Mouse (Mus musculus) MEL (cell line): ENCODE measurements at regions not wholly inside any gene's neighbourhood (a gene's known extent, or its start where the extent isn't known, plus 50 kb on each side); places are given as distances from the start of the nearest gene placed in this dataset.

Experiments used
- CTCF ChIP-seq, 3 experiments: IDR thresholded peaks in 2 of 3; conservative IDR thresholded peaks in 1 of 3; 2 replicates each; pipeline ENCODE4 v1.5.1; 2011 to 2012; ENCODE audit warnings: low read length in 3 of 3, low read depth in 2 of 3, mild to moderate bottlenecking in 2 of 3, improper control_type of control experiment in 1 of 3, inconsistent platforms in 1 of 3, mixed read lengths in 1 of 3, moderate library complexity in 1 of 3; ENCODE audit not compliant: control insufficient read depth in 1 of 3, insufficient read depth in 1 of 3, poor library complexity in 1 of 3, severe bottlenecking in 1 of 3
- E2F4 ChIP-seq: IDR thresholded peaks from 2 replicates; pipeline ENCODE4 v1.6.1; 2011; ENCODE audit warnings: low read depth, low read length, improper control_type of control experiment, borderline replicate concordance
- ELF1 ChIP-seq: IDR thresholded peaks from 2 replicates; pipeline ENCODE4 v1.6.1; 2014; ENCODE audit warnings: low read depth, mild to moderate bottlenecking, inconsistent platforms, low read length, improper control_type of control experiment, moderate library complexity
- EP300 ChIP-seq, 2 experiments: IDR thresholded peaks; 2 replicates each; pipeline ENCODE4 v1.6.1; 2011; ENCODE audit warnings: improper control_type of control experiment in 2 of 2, low read length in 2 of 2, low read depth in 1 of 2, mild to moderate bottlenecking in 1 of 2
- MAX ChIP-seq: IDR thresholded peaks from 2 replicates; pipeline ENCODE4 v1.6.1; 2011; ENCODE audit warnings: low read length, improper control_type of control experiment
- MEF2A ChIP-seq: IDR thresholded peaks from 2 replicates; pipeline ENCODE4 v1.6.1; 2014; ENCODE audit warnings: low read depth, mild to moderate bottlenecking, inconsistent platforms, low read length, improper control_type of control experiment; ENCODE audit not compliant: poor library complexity, insufficient replicate concordance, severe bottlenecking; ENCODE audit errors: extremely low read depth
- MYB ChIP-seq: IDR thresholded peaks from 2 replicates; pipeline ENCODE4 v1.6.1; 2011; ENCODE audit warnings: mild to moderate bottlenecking, low read depth, low read length, improper control_type of control experiment
- POLR2A ChIP-seq, 2 experiments: IDR thresholded peaks; 2 replicates each; pipeline ENCODE4 v1.6.1; 2011 to 2012; ENCODE audit warnings: low read length in 2 of 2, mild to moderate bottlenecking in 2 of 2, control low read depth in 1 of 2, improper control_type of control experiment in 1 of 2, low read depth in 1 of 2, moderate library complexity in 1 of 2; ENCODE audit not compliant: control insufficient read depth in 1 of 2, insufficient read depth in 1 of 2, poor library complexity in 1 of 2
- POLR2AphosphoS5 ChIP-seq: IDR thresholded peaks from 2 replicates; pipeline ENCODE4 v1.6.1; 2012; ENCODE audit warnings: low read depth, borderline replicate concordance, mild to moderate bottlenecking, inconsistent platforms, low read length, moderate library complexity, mixed read lengths
- RCOR1 ChIP-seq: IDR thresholded peaks from 2 replicates; pipeline ENCODE4 v1.6.1; 2012; ENCODE audit warnings: low read depth, mild to moderate bottlenecking, inconsistent platforms, low read length, improper control_type of control experiment
- USF2 ChIP-seq, 2 experiments: IDR thresholded peaks; 2 replicates each; pipeline ENCODE4 v1.6.1; 2011 to 2012; ENCODE audit warnings: improper control_type of control experiment in 2 of 2, low read length in 2 of 2, borderline replicate concordance in 1 of 2, inconsistent platforms in 1 of 2, low read depth in 1 of 2, mild to moderate bottlenecking in 1 of 2; ENCODE audit not compliant: insufficient read depth in 1 of 2
- ZC3H11A ChIP-seq: IDR thresholded peaks from 2 replicates; pipeline ENCODE4 v1.6.1; 2012; ENCODE audit warnings: low read depth, mild to moderate bottlenecking, inconsistent platforms, low read length, improper control_type of control experiment
- ZKSCAN1 ChIP-seq: IDR thresholded peaks from 2 replicates; pipeline ENCODE4 v1.6.1; 2012; ENCODE audit warnings: low read depth, mild to moderate bottlenecking, inconsistent platforms, low read length, improper control_type of control experiment, moderate library complexity

- TF ChIP-seq MAX = no peak
- TF ChIP-seq MEF2A = no peak
- no peak for TF ChIP-seq CTCF (IDR thresholded peaks at IDR 0.05 in 2 of 3, conservative IDR thresholded peaks at IDR 0.05 in 1 of 3; ENCODE audit: control insufficient read depth in 1 of 3, insufficient read depth in 1 of 3, low read depth in 2 of 3, low read length in 3 of 3, poor library complexity in 1 of 3, severe bottlenecking in 1 of 3)
- no peak for TF ChIP-seq EP300 (IDR thresholded peaks at IDR 0.05; ENCODE audit: low read depth in 1 of 2, low read length in 2 of 2)
- TF ChIP-seq MYB = no peak
- no peak for TF ChIP-seq ZC3H11A
- TF ChIP-seq ELF1 = no peak
- TF ChIP-seq USF2 (IDR thresholded peaks at IDR 0.05; ENCODE audit: borderline replicate concordance in 1 of 2, insufficient read depth in 1 of 2, low read depth in 1 of 2, low read length in 2 of 2) = no peak
- no peak for TF ChIP-seq POLR2A (IDR thresholded peaks at IDR 0.05; ENCODE audit: control insufficient read depth in 1 of 2, insufficient read depth in 1 of 2, low read depth in 1 of 2, low read length in 2 of 2, poor library complexity in 1 of 2)
- TF ChIP-seq RCOR1 = no peak
- TF ChIP-seq E2F4 = no peak
- no peak for TF ChIP-seq POLR2AphosphoS5
- no peak for TF ChIP-seq ZKSCAN1
These were observed 229.9 kb downstream of the Prex1 start for GRCm38 (mm10) chr2:166483617-166484319.
